ENCODE assay signal across 18 mouse cellular contexts in the genomic region with DNA sequence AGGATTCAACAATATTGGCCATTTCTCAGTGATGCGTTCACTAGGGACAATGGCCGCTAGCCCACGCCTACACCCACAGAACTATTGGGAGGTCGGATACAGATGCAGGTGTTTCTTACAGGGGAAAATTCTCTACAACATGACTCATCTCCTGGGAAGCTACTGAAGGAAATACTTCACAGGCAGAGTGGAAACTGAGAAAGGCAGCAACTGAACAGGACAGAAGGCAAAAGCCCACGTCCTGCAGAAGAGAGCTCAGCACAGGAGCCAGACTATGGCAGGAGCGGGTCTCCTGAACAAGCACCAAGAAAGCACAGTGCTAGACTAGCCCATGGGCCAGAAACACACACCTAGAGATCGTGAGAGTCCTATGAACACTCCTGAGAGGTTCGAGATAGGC.
"Had no signal": no experiment of that assay in that cellular context is flagged by ENCODE, and none has a peak within 500 bp of the region (broad histone marks: within the 10 kb centered on the region; RNA-seq: fewer than 3 reads in every experiment).

No protein-coding gene starts in this region.

- H3K27ac ChIP-seq: kidney, embryonic 15.5 days; limb, embryonic 12.5 days; limb, embryonic 15.5 days; liver, embryonic 14.5 days; midbrain, embryonic 10.5 days; midbrain, embryonic 13.5 days; neural tube, embryonic 13.5 days had no signal

- H3K4me3 ChIP-seq: kidney, embryonic 15.5 days; limb, embryonic 12.5 days; limb, embryonic 15.5 days; midbrain, embryonic 10.5 days; midbrain, embryonic 13.5 days; myocyte; neural tube, embryonic 13.5 days had no signal

- DNase-seq: kidney, adult 8-10 months; kidney, postnatal 10 days; kidney, postnatal 36 days; liver, postnatal 0 days; lung, embryonic 14.5 days; retina, postnatal 1 day; thymus, adult 18-20 months; thymus, postnatal 36 days had no signal

- ATAC-seq: liver, postnatal 0 days; lung, postnatal 0 days; midbrain, embryonic 13.5 days; midbrain, embryonic 16.5 days had no signal
